Comparison of ENCODE assay signal across 8 mouse cellular contexts in genomic region chr10:4333319-4333718, GRCm38 (mm10). TPM values are rescaled to one million over a fixed set of nuclear protein-coding genes. Genes with fewer than 3 reads are reported as not detected.
A peak's percentile ranks its signal among the peaks of the same experiment; 100 is the strongest.
DNase-seq lines count a peak whose midpoint lies in the region; ATAC-seq and TF ChIP-seq lines count a peak whose summit lies in the region.

No protein-coding gene starts in this region.

- no peak for ATAC-seq in intestine, postnatal 0 days
- peak; percentile 47 for ATAC-seq in midbrain, embryonic 15.5 days (replicated peaks)

- peak overlapping the region; percentile 66 for H3K4me2 ChIP-seq in intestine, postnatal 0 days (replicated peaks; ENCODE audit: low read depth)
- H3K4me2 ChIP-seq in midbrain, embryonic 15.5 days: peak overlapping the region; percentile 67

- peak overlapping the region; percentile 38; the same call in 1 of the 2 replicates for H3K4me3 ChIP-seq in intestine, postnatal 0 days (ENCODE audit: low read depth, low read length)
- no peak overlapping the region for H3K4me3 ChIP-seq in midbrain, embryonic 15.5 days

- no peaks in the 10 kb centered on the region for H3K9me3 ChIP-seq in intestine, postnatal 0 days (ENCODE audit: control insufficient read depth)
- H3K9me3 ChIP-seq in midbrain, embryonic 15.5 days: no peaks in the 10 kb centered on the region

- no peaks in the 10 kb centered on the region for H3K36me3 ChIP-seq in intestine, postnatal 0 days (ENCODE audit: control insufficient read depth, insufficient read depth)
- H3K36me3 ChIP-seq in midbrain, embryonic 15.5 days (replicated peaks): no peaks in the 10 kb centered on the region

- no peak overlapping the region for H3K9ac ChIP-seq in intestine, postnatal 0 days (ENCODE audit: low read depth, low read length)
- H3K9ac ChIP-seq in midbrain, embryonic 15.5 days: no peak overlapping the region

- no peak overlapping the region for H3K27ac ChIP-seq in intestine, postnatal 0 days (ENCODE audit: low read depth, low read length)
- H3K27ac ChIP-seq in midbrain, embryonic 15.5 days: no peak overlapping the region

- H3K27me3 ChIP-seq in intestine, postnatal 0 days (replicated peaks; ENCODE audit: control insufficient read depth, insufficient read depth, low read length): no peaks in the 10 kb centered on the region
- no peaks in the 10 kb centered on the region for H3K27me3 ChIP-seq in midbrain, embryonic 15.5 days (replicated peaks)

- 18% methylated on average over 8 of the region's 8 CpGs for WGBS in intestine, postnatal 0 days
- WGBS in midbrain, embryonic 15.5 days: 7% methylated on average over 8 of the region's 8 CpGs

- DNase-seq in A20 (ENCODE audit: low read depth, low spot score) (peak; percentile 68), WW6 (ENCODE audit: low read depth, low spot score) (peak; percentile 89), liver (peak; percentile 22)
- peak; percentile 83 for DNase-seq in embryo, embryonic 10 days (ENCODE audit: low spot score)
- peak; percentile 95 for DNase-seq in heart, adult 11 months
- peak; percentile 37 for DNase-seq in thymus, postnatal 36 days

- H3K4me1 ChIP-seq in intestine, postnatal 0 days (replicated peaks; ENCODE audit: control insufficient read depth, insufficient read depth, low read length): 0 out of 2 replicates have a peak, but pooled peaks cover 3% of the 10 kb centered on the region
- peaks cover 22% of the 10 kb centered on the region for H3K4me1 ChIP-seq in midbrain, embryonic 15.5 days

- peak; percentile 87 for TF ChIP-seq CTCF in intestine, postnatal 0 days (IDR thresholded peaks at IDR 0.05; ENCODE audit: low read depth)

RNA-seq across cellular contexts. Expression of gene Zbtb2, which starts 54.6 kb away (rescaled TPM):
- polyA plus RNA-seq in intestine, postnatal 0 days (2015; fragmentation: Nextera tagmentation; extraction: Ambion mirVana): 5.1 and 5.6 TPM in 2 replicates
- 16.5 and 16.6 TPM in 2 replicates for polyA plus RNA-seq in midbrain, embryonic 15.5 days (2015; fragmentation: Nextera tagmentation; extraction: Ambion mirVana)

Comparison
In these comparisons a context has a peak if more than half of its experiments do, and no peak if none do; other contexts are left out.
1. DNase-seq: peak in every context shown above with its lines; median percentile 95 in heart, adult 11 months; 89 in WW6; 83 in embryo, embryonic 10 days; 68 in A20; 37 in thymus, postnatal 36 days; 22 in liver.